Mouse (Mus musculus): ENCODE measurements around the gene Sdk2. TPM values are rescaled to one million over a fixed set of nuclear protein-coding genes. Genes with fewer than 3 reads are reported as not detected.

Gene Sdk2
- polyA plus RNA-seq, 1 experiment = 3.0 TPM

- DNase-seq (ENCODE audit: low read depth in 1 of 2, low spot score in 2 of 2) = peak; percentile 23 to 33
- peaks cover 9% of the 10 kb centered on the region; the same call in 1 of the 2 replicates for H3K4me1 ChIP-seq (ENCODE audit: control insufficient read depth, insufficient read depth, insufficient read length)
- 47% methylated on average over 9 of the region's 9 CpGs for WGBS
- H3K27ac ChIP-seq (ENCODE audit: insufficient read depth, low read length) = no peak overlapping the region
- H3K27me3 ChIP-seq (ENCODE audit: control insufficient read depth, insufficient read depth, low read length) = 0 out of 2 replicates have a peak, but pooled peaks cover 2% of the 10 kb centered on the region
- H3K36me3 ChIP-seq (ENCODE audit: control insufficient read depth, insufficient read depth, low read length) = no peaks in the 10 kb centered on the region
- no peak for TF ChIP-seq POLR2A (IDR thresholded peaks at IDR 0.05; ENCODE audit: low read depth, low read length)
- no peak for TF ChIP-seq CTCF (IDR thresholded peaks at IDR 0.05; ENCODE audit: extremely low read depth, insufficient read depth, insufficient read length, insufficient replicate concordance)
- no peak overlapping the region for H3K4me3 ChIP-seq (ENCODE audit: extremely low read depth, insufficient read depth, insufficient read length)
Measured at GRCm38 (mm10) chr11:113803321-113803941, 263.4 kb downstream of the Sdk2 start.

- no peaks in the 10 kb centered on the region for H3K36me3 ChIP-seq (ENCODE audit: control insufficient read depth, insufficient read depth, low read length)
- WGBS = 6% methylated on average over 12 of the region's 12 CpGs
- no peak overlapping the region for H3K4me3 ChIP-seq (ENCODE audit: extremely low read depth, insufficient read depth, insufficient read length)
- DNase-seq (ENCODE audit: low read depth in 1 of 2, low spot score in 2 of 2) = no peak
- TF ChIP-seq POLR2A (IDR thresholded peaks at IDR 0.05; ENCODE audit: low read depth, low read length) (no peak), CTCF (IDR thresholded peaks at IDR 0.05; ENCODE audit: extremely low read depth, insufficient read depth, insufficient read length, insufficient replicate concordance) (no peak)
- H3K27ac ChIP-seq (ENCODE audit: insufficient read depth, low read length) = no peak overlapping the region
- 0 out of 2 replicates have a peak, but pooled peaks cover 2% of the 10 kb centered on the region for H3K27me3 ChIP-seq (ENCODE audit: control insufficient read depth, insufficient read depth, low read length)
- peaks cover 9% of the 10 kb centered on the region; the same call in 1 of the 2 replicates for H3K4me1 ChIP-seq (ENCODE audit: control insufficient read depth, insufficient read depth, insufficient read length)
Measured at GRCm38 (mm10) chr11:113802456-113802855, 264.4 kb downstream of the Sdk2 start.

GRCm38 (mm10) chr11:113800026-113800425 lies 266.8 kb downstream of the Sdk2 start:
- H3K27ac ChIP-seq (ENCODE audit: insufficient read depth, low read length) = no peak overlapping the region
- 95% methylated on average over 12 of the region's 12 CpGs for WGBS
- no peak for DNase-seq (ENCODE audit: low read depth in 1 of 2, low spot score in 2 of 2)
- H3K27me3 ChIP-seq (ENCODE audit: control insufficient read depth, insufficient read depth, low read length) = no peaks in the 10 kb centered on the region
- H3K36me3 ChIP-seq (ENCODE audit: control insufficient read depth, insufficient read depth, low read length) = no peaks in the 10 kb centered on the region
- TF ChIP-seq POLR2A (IDR thresholded peaks at IDR 0.05; ENCODE audit: low read depth, low read length) (no peak), CTCF (IDR thresholded peaks at IDR 0.05; ENCODE audit: extremely low read depth, insufficient read depth, insufficient read length, insufficient replicate concordance) (no peak)
- peaks cover 9% of the 10 kb centered on the region; the same call in 1 of the 2 replicates for H3K4me1 ChIP-seq (ENCODE audit: control insufficient read depth, insufficient read depth, insufficient read length)
- no peak overlapping the region for H3K4me3 ChIP-seq (ENCODE audit: extremely low read depth, insufficient read depth, insufficient read length)

GRCm38 (mm10) chr11:113799041-113799447 lies 267.8 kb downstream of the Sdk2 start:
- Histone ChIP-seq H3K27ac (ENCODE audit: insufficient read depth, low read length) (no peak overlapping the region), H3K4me1 (ENCODE audit: control insufficient read depth, insufficient read depth, insufficient read length) (peaks cover 9% of the 10 kb centered on the region; the same call in 1 of the 2 replicates), H3K4me3 (ENCODE audit: extremely low read depth, insufficient read depth, insufficient read length) (no peak overlapping the region), H3K27me3 (ENCODE audit: control insufficient read depth, insufficient read depth, low read length) (no peaks in the 10 kb centered on the region), H3K36me3 (ENCODE audit: control insufficient read depth, insufficient read depth, low read length) (no peaks in the 10 kb centered on the region)
- WGBS = 79% methylated on average over 14 of the region's 14 CpGs
- DNase-seq (ENCODE audit: low read depth in 1 of 2, low spot score in 2 of 2) = no peak
- TF ChIP-seq CTCF (IDR thresholded peaks at IDR 0.05; ENCODE audit: extremely low read depth, insufficient read depth, insufficient read length, insufficient replicate concordance) (no peak), POLR2A (IDR thresholded peaks at IDR 0.05; ENCODE audit: low read depth, low read length) (no peak)

- Histone ChIP-seq H3K27me3 (ENCODE audit: control insufficient read depth, insufficient read depth, low read length) (no peaks in the 10 kb centered on the region), H3K36me3 (ENCODE audit: control insufficient read depth, insufficient read depth, low read length) (no peaks in the 10 kb centered on the region), H3K4me3 (ENCODE audit: extremely low read depth, insufficient read depth, insufficient read length) (no peak overlapping the region), H3K4me1 (ENCODE audit: control insufficient read depth, insufficient read depth, insufficient read length) (peaks cover 5% of the 10 kb centered on the region; the same call in 1 of the 2 replicates), H3K27ac (ENCODE audit: insufficient read depth, low read length) (no peak overlapping the region)
- DNase-seq (ENCODE audit: low read depth in 1 of 2, low spot score in 2 of 2) = no peak
- TF ChIP-seq POLR2A (IDR thresholded peaks at IDR 0.05; ENCODE audit: low read depth, low read length) = no peak
- no peak for TF ChIP-seq CTCF (IDR thresholded peaks at IDR 0.05; ENCODE audit: extremely low read depth, insufficient read depth, insufficient read length, insufficient replicate concordance)
- WGBS = 84% methylated on average over 6 of the region's 6 CpGs
Measured at GRCm38 (mm10) chr11:113798011-113798410, 268.8 kb downstream of the Sdk2 start.

GRCm38 (mm10) chr11:113797014-113797983 lies 269.5 kb downstream of the Sdk2 start:
- Histone ChIP-seq H3K27me3 (ENCODE audit: control insufficient read depth, insufficient read depth, low read length) (no peaks in the 10 kb centered on the region), H3K4me1 (ENCODE audit: control insufficient read depth, insufficient read depth, insufficient read length) (no peaks in the 10 kb centered on the region), H3K4me3 (ENCODE audit: extremely low read depth, insufficient read depth, insufficient read length) (no peak overlapping the region), H3K27ac (ENCODE audit: insufficient read depth, low read length) (no peak overlapping the region), H3K36me3 (ENCODE audit: control insufficient read depth, insufficient read depth, low read length) (no peaks in the 10 kb centered on the region)
- WGBS = 88% methylated on average over 19 of the region's 19 CpGs
- no peak for TF ChIP-seq POLR2A (IDR thresholded peaks at IDR 0.05; ENCODE audit: low read depth, low read length)
- no peak for TF ChIP-seq CTCF (IDR thresholded peaks at IDR 0.05; ENCODE audit: extremely low read depth, insufficient read depth, insufficient read length, insufficient replicate concordance)
- DNase-seq (ENCODE audit: low read depth in 1 of 2, low spot score in 2 of 2) = no peak
